Mouse (Mus musculus) kidney, adult 2 months (tissue): ENCODE measurements at regions not wholly inside any gene's neighbourhood (a gene's known extent, or its start where the extent isn't known, plus 50 kb on each side); places are given as distances from the start of the nearest gene placed in this dataset.

Experiments used
- DNase-seq: peaks from one replicate; pipeline ENCODE4 v3.0.0; 2021
- H3K27ac ChIP-seq: fragments of 200-500 bp; 2 replicates; pipeline ENCODE4 v1.5.1; 2012; ENCODE audit warnings: low read depth, low read length, control low read depth, inconsistent platforms; ENCODE audit not compliant: insufficient read depth
- H3K27me3 ChIP-seq: fragments of 200-500 bp; replicated peaks from 2 replicates; pipeline ENCODE4 v1.6.1; 2012; ENCODE audit warnings: mild to moderate bottlenecking, moderate library complexity, low read length, inconsistent platforms; ENCODE audit not compliant: control insufficient read depth, insufficient read depth
- H3K36me3 ChIP-seq: fragments of 200-500 bp; 2 replicates; pipeline ENCODE4 v1.6.1; 2012; ENCODE audit warnings: mild to moderate bottlenecking, moderate library complexity, low read length, inconsistent platforms; ENCODE audit not compliant: control insufficient read depth, insufficient read depth
- H3K4me1 ChIP-seq: fragments of 200-500 bp; 2 replicates; pipeline ENCODE4 v1.6.1; 2011; ENCODE audit warnings: low read length; ENCODE audit not compliant: control insufficient read depth, insufficient read depth
- H3K4me3 ChIP-seq: fragments of 200-500 bp; 2 replicates; pipeline ENCODE4 v1.5.1; 2011; ENCODE audit warnings: mild to moderate bottlenecking, low read depth, low read length, control low read depth; ENCODE audit not compliant: insufficient read depth
- CTCF ChIP-seq: fragments of 200-500 bp; conservative IDR thresholded peaks from 2 replicates; pipeline ENCODE4 v1.5.1; 2011; ENCODE audit warnings: low read depth, mild to moderate bottlenecking, control low read depth, low read length, moderate library complexity, mixed read lengths; ENCODE audit not compliant: insufficient read depth, insufficient read length
- POLR2A ChIP-seq: fragments of 200-500 bp; IDR thresholded peaks from one replicate; pipeline ENCODE4 v1.6.1; 2011; ENCODE audit warnings: low read depth, low read length, control low read depth
- WGBS: fragments of 180-500 bp; shearing (Covaris S2); methylation state at CpG from one replicate; pipeline ENCODE4 v1.1.7; 2018; 5-methylcytosine and 5-hydroxymethylcytosine counted together

DNA sequence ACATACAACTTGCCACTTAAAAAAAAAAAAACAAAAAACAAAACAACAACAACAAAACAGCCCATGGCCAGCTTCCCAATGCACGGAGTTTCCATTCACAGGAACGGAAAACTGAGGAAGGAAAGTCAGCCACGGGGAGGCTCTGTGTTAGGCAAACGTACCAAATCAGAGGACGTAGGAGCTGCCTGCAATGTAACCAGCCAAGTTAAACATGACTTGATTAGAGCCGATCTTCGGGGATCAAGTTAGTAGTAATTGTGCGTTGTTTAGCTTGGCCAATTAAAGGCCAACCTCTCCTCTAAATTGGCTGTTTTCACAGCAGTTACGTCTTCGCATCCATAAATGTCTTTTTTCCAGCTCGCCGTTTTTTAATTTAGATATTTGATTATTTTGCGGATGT lies 190.7 kb downstream of the Cd83 start:
- no peak for DNase-seq
- TF ChIP-seq CTCF (no peak), POLR2A (no peak)
- Histone ChIP-seq H3K36me3 (no peaks in the 10 kb centered on the region), H3K27ac (no peak overlapping the region), H3K4me1 (no peaks in the 10 kb centered on the region), H3K4me3 (no peak overlapping the region), H3K27me3 (no peaks in the 10 kb centered on the region)
- WGBS: 77% methylated on average over 13 of the region's 13 CpGs

DNA sequence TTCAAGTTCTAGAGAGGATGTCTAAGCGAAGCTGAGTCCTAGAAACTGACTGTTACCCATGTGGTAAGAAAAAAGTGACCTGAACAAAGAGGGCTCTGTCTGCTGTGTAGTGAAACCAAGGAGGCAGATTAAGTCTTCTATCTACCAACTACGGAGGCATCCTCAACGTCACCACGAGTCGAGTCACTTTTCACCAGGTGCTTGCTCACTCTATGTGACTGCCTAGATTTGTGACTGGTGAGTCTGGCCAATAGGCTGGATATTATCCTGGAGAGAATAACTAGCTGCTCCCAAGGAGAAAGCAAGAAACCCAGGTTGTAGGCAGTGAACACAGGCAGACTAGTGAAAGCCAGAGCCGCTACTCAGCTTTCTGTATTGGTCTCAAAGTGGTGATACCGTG lies 191.2 kb downstream of the Cd83 start:
- DNase-seq: no peak
- Histone ChIP-seq H3K27ac (no peak overlapping the region), H3K27me3 (no peaks in the 10 kb centered on the region), H3K36me3 (no peaks in the 10 kb centered on the region), H3K4me3 (no peak overlapping the region), H3K4me1 (no peaks in the 10 kb centered on the region)
- 83% methylated on average over 7 of the region's 7 CpGs for WGBS
- no peak for TF ChIP-seq POLR2A
- no peak for TF ChIP-seq CTCF

DNA sequence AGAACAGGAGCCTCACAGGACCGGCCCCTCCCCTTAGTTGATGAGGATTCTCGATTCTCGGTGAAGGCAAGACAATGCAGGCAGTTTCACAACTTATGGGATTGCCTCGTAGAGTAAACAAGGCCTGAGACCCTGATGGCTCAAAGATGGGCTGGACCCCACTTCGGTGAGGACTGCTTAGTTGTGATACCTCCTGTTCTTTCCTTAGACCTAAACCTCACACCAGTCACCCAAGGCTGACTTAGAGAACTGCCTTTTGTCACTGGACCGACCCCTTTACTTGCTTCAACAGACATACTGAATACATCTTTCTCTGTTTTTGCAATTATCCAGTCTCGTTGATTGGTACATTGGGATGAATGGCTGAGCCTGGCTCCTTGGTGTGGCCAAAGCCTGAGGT lies 192.1 kb downstream of the Cd83 start:
- no peaks in the 10 kb centered on the region for H3K27me3 ChIP-seq
- no peak overlapping the region for H3K4me3 ChIP-seq
- H3K4me1 ChIP-seq: no peaks in the 10 kb centered on the region
- TF ChIP-seq CTCF: no peak
- TF ChIP-seq POLR2A: no peak
- no peak for DNase-seq
- no peaks in the 10 kb centered on the region for H3K36me3 ChIP-seq
- 91% methylated on average over 7 of the region's 7 CpGs for WGBS
- H3K27ac ChIP-seq: no peak overlapping the region

DNA sequence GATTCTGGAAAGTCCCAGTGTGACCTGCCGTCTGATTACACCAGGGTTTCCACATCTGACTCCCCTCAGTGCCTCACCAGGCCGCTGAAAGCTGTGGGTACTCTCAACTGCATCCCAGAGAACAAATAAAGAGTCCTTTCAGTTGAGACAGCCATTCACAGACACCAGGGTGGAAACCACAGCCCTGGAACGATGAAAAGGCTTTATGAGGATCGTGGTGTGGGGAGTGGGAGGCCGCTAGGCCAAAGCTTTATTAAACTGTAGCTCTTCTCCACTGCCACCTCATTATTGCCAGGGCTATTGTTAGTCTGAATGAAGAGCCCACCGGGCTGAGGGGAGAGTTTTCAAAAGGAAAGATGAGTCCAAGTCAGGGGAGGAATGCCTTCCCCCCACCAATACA lies 202.8 kb downstream of the Cd83 start:
- whole genome bisulfite sequencing: 73% methylated on average over 6 of the region's 6 CpGs
- TF ChIP-seq POLR2A: no peak
- no peak for TF ChIP-seq CTCF
- H3K36me3 ChIP-seq: no peaks in the 10 kb centered on the region
- no peak overlapping the region for H3K27ac ChIP-seq
- DNase-seq: no peak
- no peaks in the 10 kb centered on the region for H3K27me3 ChIP-seq
- H3K4me1 ChIP-seq: peaks cover 10% of the 10 kb centered on the region; the same call in 1 of the 2 replicates
- no peak overlapping the region for H3K4me3 ChIP-seq

DNA sequence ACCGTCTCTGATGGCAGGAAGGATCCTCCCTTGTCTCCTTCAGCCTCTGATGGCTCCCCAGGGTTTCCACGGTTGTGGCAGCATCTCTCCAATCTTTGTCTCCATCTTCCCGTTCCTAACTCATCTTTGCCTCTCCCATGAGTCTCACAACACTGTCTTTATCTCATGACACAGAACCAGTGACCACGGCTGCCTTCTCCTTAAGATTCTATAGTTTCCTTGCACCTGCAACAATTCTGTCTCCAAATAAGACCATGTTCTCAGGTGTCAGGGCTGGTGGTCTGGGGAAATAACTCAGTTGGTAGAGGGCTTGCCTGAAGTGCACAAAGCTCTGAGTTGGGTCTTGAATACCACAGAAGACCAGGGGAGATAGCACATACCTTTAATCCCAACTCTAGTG lies 203.8 kb downstream of the Cd83 start:
- TF ChIP-seq POLR2A (no peak), CTCF (no peak)
- Histone ChIP-seq H3K27ac (no peak overlapping the region), H3K36me3 (no peaks in the 10 kb centered on the region), H3K4me1 (peaks cover 10% of the 10 kb centered on the region; the same call in 1 of the 2 replicates), H3K4me3 (no peak overlapping the region), H3K27me3 (no peaks in the 10 kb centered on the region)
- no peak for DNase-seq
- 91% methylated on average over 4 of the region's 4 CpGs for WGBS

DNA sequence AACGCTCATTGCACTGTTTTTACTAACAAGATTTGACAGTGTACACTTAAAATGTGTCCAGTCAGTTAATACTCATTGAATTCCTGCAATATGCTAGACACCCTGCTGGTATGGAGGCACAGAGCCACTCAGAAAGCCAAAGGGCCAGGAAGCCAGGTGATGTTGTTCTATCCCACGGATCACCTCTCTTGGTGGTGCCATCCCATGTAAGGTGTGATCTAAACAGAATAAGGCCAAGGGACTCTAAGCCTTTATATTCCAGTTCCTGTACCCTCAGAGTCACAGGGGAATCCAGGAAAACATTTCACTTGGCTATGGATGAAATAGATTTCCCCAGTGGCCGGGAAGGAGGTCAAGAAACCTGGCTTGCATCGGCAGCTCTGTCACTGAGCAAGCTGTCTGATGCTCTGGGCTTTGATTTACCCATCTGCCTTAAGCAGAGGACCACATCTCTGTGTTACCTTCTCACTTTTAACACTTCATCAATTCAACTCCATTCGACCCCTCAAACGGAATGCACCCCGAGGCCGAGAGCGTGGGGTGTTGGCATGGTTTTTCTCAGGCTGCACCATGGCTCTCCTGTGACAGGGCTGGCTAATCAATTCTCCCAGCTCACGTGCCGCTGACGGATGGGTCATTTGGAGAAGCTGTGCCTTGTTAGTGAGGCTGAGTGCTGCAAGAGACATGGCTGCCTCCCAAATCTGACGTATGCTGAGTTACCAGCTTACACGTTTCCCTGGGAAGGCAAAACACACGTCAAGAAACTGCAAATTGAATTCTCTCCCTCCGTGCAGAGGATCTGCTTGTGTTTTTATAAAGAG lies 205.9 kb downstream of the Cd83 start:
- Histone ChIP-seq H3K36me3 (no peaks in the 10 kb centered on the region), H3K4me3 (no peak overlapping the region), H3K4me1 (peaks cover 10% of the 10 kb centered on the region; the same call in 1 of the 2 replicates), H3K27ac (no peak overlapping the region), H3K27me3 (no peaks in the 10 kb centered on the region)
- TF ChIP-seq POLR2A (no peak), CTCF (no peak)
- 67% methylated on average over 16 of the region's 16 CpGs for WGBS
- no peak for DNase-seq

DNA sequence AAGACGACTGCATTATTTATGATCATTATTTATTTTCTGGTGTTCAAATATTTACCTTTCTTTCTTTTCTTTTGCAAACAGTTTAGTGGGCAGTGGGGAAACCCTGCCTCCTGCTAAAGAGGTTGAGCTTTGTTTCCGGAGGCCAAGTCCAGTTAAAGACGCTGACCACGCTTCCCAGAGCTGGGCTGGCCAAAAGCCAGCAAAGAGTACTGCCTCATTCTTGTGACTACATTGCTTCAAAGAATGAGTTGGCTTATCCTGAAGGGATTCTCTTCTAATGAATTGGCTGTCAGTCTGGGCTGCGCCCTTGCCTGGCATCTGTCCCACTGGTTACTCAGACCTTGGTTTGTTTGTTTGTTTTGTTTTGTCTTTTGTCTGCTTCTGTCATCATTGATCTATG lies 207.2 kb downstream of the Cd83 start:
- no peaks in the 10 kb centered on the region for H3K36me3 ChIP-seq
- H3K4me1 ChIP-seq: peaks cover 10% of the 10 kb centered on the region; the same call in 1 of the 2 replicates
- no peak overlapping the region for H3K4me3 ChIP-seq
- H3K27ac ChIP-seq: 0 out of 2 replicates have a peak overlapping the region, but pooled peaks have one; percentile 47
- no peaks in the 10 kb centered on the region for H3K27me3 ChIP-seq
- no peak for TF ChIP-seq CTCF
- 10% methylated on average over 5 of the region's 5 CpGs for WGBS
- DNase-seq: peak; percentile 94
